Mouse (Mus musculus) forebrain, embryonic 11.5 days (tissue): ENCODE results near the gene Tekt4. TPM values are rescaled to one million over a fixed set of nuclear protein-coding genes. Genes with fewer than 3 reads are reported as not detected.

Experiments
- ATAC-seq: fragments of 200-750 bp; cut with Nextera tagmentation; replicated peaks from 2 replicates; pipeline ENCODE4 v1.8.0; 2017; ENCODE audit warnings: moderate TSS enrichment; ENCODE audit not compliant: low FRiP score
- DNase-seq: peaks from one replicate; pipeline ENCODE4 v3.0.0-alpha.2; 2017; ENCODE audit warnings: low spot score
- H3K27ac ChIP-seq: fragments of 300-500 bp; sonication (generic); 2 replicates; pipeline ENCODE4 v1.5.1; 2014; ENCODE audit warnings: low read depth, low read length
- H3K27me3 ChIP-seq: fragments of 300-500 bp; sonication (generic); 2 replicates; pipeline ENCODE4 v1.6.1; 2014; ENCODE audit warnings: mild to moderate bottlenecking, low read length, mixed read lengths; ENCODE audit not compliant: control insufficient read depth, insufficient read depth
- H3K36me3 ChIP-seq: fragments of 300-500 bp; sonication (generic); 2 replicates; pipeline ENCODE4 v1.6.1; 2014; ENCODE audit warnings: mild to moderate bottlenecking, low read length, moderate library complexity, mixed read lengths; ENCODE audit not compliant: control insufficient read depth, insufficient read depth
- H3K4me1 ChIP-seq: fragments of 300-500 bp; sonication (generic); replicated peaks from 2 replicates; pipeline ENCODE4 v1.6.1; 2014; ENCODE audit warnings: low read length, mixed read lengths; ENCODE audit not compliant: control insufficient read depth, insufficient read depth
- H3K4me2 ChIP-seq: fragments of 300-500 bp; sonication (generic); 2 replicates; pipeline ENCODE4 v1.6.1; 2014; ENCODE audit warnings: low read depth, mild to moderate bottlenecking, low read length, moderate library complexity, mixed read lengths; ENCODE audit not compliant: severe bottlenecking
- H3K4me3 ChIP-seq: fragments of 300-500 bp; sonication (generic); 2 replicates; pipeline ENCODE4 v1.5.1; 2014; ENCODE audit warnings: low read depth, low read length
- H3K9ac ChIP-seq: fragments of 300-500 bp; sonication (generic); 2 replicates; pipeline ENCODE4 v1.6.1; 2014; ENCODE audit warnings: low read length
- H3K9me3 ChIP-seq: fragments of 300-500 bp; sonication (generic); 2 replicates; pipeline ENCODE4 v1.6.1; 2016; ENCODE audit warnings: low read length, mixed read lengths; ENCODE audit not compliant: control insufficient read depth
- WGBS: fragments of 180-500 bp; shearing (Covaris S2); extraction: QIAGEN DNeasy Blood & Tissue Kit; methylation state at CpG from one replicate; pipeline ENCODE4 v1.1.7; 2014; 5-methylcytosine and 5-hydroxymethylcytosine counted together
- polyA plus RNA-seq: library from polyadenylated mRNA; unstranded; fragments of >200 nt; fragmentation: Nextera tagmentation; extraction: Ambion mirVana; gene quantifications from 2 replicates; pipeline ENCODE4 v1.2.1, GENCODE M21; 2014

The Tekt4 gene
- polyA plus RNA-seq, 1 experiment from 2014 or later = 0.12 TPM

DNA sequence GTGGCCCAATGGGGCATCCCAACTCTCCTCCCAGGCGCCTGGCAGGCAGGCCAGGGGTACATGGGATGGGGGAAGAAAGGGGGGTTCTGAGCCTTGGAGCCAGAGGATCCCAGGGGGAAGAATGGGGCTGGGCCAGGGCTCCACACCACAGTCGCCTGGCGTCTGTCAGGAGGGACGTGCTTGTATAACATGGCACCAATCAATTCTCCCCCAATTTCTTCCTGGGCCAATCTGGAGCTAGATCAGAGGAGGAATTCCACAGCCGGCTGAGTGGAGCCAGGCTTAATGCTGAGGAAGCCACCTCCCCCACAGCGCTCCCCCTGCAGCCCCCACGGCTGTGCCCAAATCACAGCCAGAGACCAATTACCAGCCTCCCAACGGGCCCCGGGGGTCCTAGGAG, 66.1 kb downstream of the Tekt4 start:
- H3K9me3 ChIP-seq = no peaks in the 10 kb centered on the region
- no peak overlapping the region for H3K9ac ChIP-seq
- H3K4me1 ChIP-seq = no peaks in the 10 kb centered on the region
- no peaks in the 10 kb centered on the region for H3K36me3 ChIP-seq
- ATAC-seq (no peak), DNase-seq (no peak)
- no peak overlapping the region for H3K4me3 ChIP-seq
- H3K27me3 ChIP-seq = no peaks in the 10 kb centered on the region
- WGBS = 66% methylated on average over 9 of the region's 9 CpGs
- H3K27ac ChIP-seq = no peak overlapping the region
- no peak overlapping the region for H3K4me2 ChIP-seq

DNA sequence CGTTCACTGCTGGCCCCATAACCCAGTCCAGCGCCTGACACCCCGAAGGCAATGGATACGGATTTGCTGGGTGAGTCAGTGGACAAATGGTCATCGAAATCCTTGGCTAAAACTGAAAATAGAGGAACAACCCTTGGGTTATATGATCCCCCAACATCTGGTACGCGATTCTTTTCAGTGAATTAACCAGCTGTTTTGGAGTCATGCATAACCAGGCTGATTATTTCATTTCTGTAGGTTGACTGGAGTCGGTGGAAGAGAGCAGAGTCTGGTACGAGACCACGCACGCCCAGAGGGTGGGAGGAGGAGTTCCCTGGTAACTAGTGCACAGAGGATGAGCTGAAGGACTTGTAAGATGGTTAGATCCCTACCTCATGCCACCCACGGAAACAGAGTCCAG, 67.7 kb downstream of the Tekt4 start:
- DNase-seq (no peak), ATAC-seq (no peak)
- H3K9ac ChIP-seq = no peak overlapping the region
- WGBS = 84% methylated on average over 12 of the region's 12 CpGs
- no peak overlapping the region for H3K4me2 ChIP-seq
- no peak overlapping the region for H3K27ac ChIP-seq
- no peaks in the 10 kb centered on the region for H3K4me1 ChIP-seq
- no peaks in the 10 kb centered on the region for H3K9me3 ChIP-seq
- H3K27me3 ChIP-seq = no peaks in the 10 kb centered on the region
- H3K36me3 ChIP-seq = no peaks in the 10 kb centered on the region
- H3K4me3 ChIP-seq = no peak overlapping the region

Other genes with a start within 250 kb of the Tekt4 start
- 51.3 and 56.3 TPM in 2 replicates for gene Gnptg, start 214.5 kb upstream of the Tekt4 start, polyA plus RNA-seq
- 63.4 and 66.7 TPM in 2 replicates for gene Tsr3, start 214.4 kb upstream of the Tekt4 start, polyA plus RNA-seq
- gene Baiap3, start 198.3 kb upstream of the Tekt4 start, polyA plus RNA-seq = 1.2 and 1.7 TPM in 2 replicates
- gene Ube2i, start 180.0 kb upstream of the Tekt4 start, polyA plus RNA-seq = 837 and 868 TPM in 2 replicates
- not detected in 2 replicates for gene Prss34, start 156.2 kb upstream of the Tekt4 start, polyA plus RNA-seq
- gene Prss28, start 146.0 kb upstream of the Tekt4 start, polyA plus RNA-seq = not detected in 2 replicates
- gene Prss29, start 136.0 kb upstream of the Tekt4 start, polyA plus RNA-seq = not detected in 2 replicates
- not detected in 2 replicates for gene Tpsab1, start 109.1 kb upstream of the Tekt4 start, polyA plus RNA-seq
- not detected in 2 replicates for gene Tpsb2, start 88.3 kb upstream of the Tekt4 start, polyA plus RNA-seq
- gene Tpsg1, start 85.3 kb upstream of the Tekt4 start, polyA plus RNA-seq = 0.45 TPM in 1 of 2 replicates, not detected in the other
- 4.4 and 4.7 TPM in 2 replicates for gene Cacna1h, start 20.8 kb upstream of the Tekt4 start, polyA plus RNA-seq
- 0.24 TPM in 1 of 2 replicates, not detected in the other for gene Sstr5, start 42.7 kb downstream of the Tekt4 start, polyA plus RNA-seq
- 7.3 and 7.5 TPM in 2 replicates for gene Sox8, start 116.1 kb downstream of the Tekt4 start, polyA plus RNA-seq
- 18.3 and 20.7 TPM in 2 replicates for gene Lmf1, start 124.5 kb downstream of the Tekt4 start, polyA plus RNA-seq